Mouse (Mus musculus) gastrocnemius, postnatal 10 days (tissue): ENCODE data around the gene Lmx1b. TPM values are rescaled to one million over a fixed set of nuclear protein-coding genes. Genes with fewer than 3 reads are reported as not detected.

ENCODE experiments used
- DNase-seq: peaks from one replicate; pipeline ENCODE4 v3.0.0; 2021; ENCODE audit warnings: mixed read lengths
- total RNA-seq, 2 experiments: library from RNA; stranded (reverse); gene quantifications; 2 replicates each; pipeline ENCODE4 v1.2.3; 2021

Gene Lmx1b
- total RNA-seq, 2 experiments from 2014 or later, result 0.35 to 0.45 TPM

DNA sequence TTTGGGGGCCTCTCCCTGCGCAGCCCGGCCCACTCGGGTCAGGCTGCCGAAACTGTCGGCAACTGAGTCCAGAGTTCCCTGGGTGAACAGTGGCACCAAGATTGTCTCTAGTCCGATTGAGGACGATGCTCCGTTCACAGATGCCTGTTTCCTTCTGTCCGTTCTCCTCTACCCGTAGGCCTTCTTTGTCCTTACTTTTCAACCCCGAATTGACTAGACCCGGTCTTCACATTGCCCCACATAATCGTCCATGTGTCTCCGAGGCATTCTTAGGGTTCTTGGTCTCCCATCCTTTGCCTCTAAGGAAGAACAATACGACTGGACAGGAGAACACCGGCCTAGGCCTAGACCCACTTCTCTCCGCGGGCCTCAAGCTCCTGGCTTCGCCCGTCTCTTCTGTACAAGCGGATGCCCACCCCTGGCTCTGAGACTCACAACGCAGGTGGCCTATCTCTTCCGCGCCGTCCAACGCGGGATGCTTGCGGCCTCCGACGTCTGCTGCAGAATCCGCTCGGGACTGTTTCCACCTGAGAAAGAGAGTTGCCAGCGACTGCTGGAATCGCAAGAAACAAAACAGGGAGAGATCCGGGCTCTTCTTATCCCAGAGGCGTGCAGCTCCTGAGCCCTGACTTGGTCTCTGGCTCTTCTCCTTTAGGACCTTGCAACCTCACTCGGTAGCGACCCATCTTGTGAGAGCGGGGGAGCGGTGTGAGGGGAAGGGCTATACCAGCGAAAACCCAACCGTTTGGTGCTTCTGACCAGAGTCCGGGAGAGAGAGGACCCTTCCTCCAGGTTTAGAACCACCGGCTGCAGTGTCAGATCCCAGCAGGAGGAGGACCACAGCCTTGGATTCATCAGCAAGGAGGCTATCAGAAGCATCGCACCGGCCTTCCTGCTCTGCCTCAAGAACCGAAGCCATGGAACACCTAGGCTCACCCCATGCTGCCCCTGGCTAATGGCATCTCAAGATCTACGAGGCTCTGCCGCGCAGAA is 3.7 kb upstream of the Lmx1b start:
- DNase-seq, result no peak

DNA sequence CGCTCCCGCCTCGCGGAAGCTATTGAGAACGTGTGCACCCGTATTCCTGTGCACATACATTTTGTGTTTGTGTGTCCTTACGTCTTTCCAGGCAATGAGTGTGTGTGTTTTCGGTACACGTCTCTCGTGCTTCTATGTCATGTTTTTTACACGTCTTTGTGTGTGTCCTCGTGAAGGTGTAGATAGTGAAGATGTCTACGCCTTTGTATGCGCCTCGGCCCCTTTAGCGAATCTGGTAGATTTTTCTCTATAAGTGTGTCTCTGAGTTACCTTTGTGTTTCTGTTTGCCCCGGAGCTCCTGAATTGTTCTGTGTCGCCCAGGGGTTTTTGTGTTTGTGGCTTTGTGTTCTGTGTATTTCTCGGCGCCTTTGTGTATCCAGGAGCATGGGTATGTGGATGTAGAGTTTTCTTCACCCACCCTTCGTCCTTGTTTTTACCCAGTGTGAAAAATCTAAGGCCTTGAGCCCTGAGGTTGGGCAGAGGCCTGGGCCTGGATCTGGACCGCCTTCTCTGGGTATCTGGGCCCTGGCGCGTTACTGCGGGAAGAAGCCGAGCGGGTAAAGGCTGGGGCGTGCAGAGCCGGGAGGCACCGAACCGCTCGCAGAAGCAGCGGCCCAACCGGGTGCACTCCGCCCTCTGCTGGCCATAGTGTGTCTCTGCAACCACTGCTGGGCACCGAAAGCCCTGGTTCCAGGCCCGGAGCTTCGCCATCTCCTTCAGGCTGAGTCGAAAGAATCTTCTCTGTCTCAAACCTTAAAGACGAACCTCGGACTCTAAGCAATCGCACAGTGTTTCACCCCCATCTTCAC is 2.5 kb upstream of the Lmx1b start:
- peak; percentile 77 for DNase-seq

DNA sequence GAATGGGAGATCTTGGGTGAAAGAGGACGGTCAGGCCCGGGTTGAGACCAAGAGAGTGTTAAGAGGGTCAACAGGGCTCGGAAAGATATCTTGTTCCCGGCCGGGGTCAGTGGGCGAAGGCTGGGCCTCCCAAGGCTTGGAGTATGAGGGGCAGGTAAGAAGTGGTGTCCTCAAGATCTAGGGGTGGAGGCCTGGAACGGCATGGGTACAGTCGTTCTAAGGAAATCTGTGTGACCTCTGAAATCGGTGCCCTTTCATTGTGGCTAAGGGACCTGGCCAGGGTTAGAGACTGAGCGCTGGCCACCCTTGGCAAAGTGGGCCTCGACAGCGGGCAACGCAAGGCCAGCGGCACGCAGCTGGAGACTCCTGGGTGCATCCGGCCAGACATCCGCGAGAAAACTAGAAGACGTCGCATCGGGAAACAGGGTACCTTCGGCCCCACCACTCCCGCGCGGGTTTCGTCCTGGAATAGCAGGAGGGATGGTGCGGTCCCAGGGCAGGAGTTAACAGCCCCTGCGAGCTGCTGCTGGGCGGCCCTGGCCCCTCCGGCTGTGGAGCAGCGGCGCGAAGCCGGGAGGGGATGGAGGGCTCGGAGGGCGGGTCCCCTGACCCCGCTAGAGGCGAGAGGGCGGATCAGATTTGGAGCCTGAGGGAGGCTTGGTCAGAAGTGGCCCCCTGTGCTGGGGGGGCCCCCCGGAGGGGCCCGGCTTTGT is 1.7 kb upstream of the Lmx1b start:
- DNase-seq, result no peak

DNA sequence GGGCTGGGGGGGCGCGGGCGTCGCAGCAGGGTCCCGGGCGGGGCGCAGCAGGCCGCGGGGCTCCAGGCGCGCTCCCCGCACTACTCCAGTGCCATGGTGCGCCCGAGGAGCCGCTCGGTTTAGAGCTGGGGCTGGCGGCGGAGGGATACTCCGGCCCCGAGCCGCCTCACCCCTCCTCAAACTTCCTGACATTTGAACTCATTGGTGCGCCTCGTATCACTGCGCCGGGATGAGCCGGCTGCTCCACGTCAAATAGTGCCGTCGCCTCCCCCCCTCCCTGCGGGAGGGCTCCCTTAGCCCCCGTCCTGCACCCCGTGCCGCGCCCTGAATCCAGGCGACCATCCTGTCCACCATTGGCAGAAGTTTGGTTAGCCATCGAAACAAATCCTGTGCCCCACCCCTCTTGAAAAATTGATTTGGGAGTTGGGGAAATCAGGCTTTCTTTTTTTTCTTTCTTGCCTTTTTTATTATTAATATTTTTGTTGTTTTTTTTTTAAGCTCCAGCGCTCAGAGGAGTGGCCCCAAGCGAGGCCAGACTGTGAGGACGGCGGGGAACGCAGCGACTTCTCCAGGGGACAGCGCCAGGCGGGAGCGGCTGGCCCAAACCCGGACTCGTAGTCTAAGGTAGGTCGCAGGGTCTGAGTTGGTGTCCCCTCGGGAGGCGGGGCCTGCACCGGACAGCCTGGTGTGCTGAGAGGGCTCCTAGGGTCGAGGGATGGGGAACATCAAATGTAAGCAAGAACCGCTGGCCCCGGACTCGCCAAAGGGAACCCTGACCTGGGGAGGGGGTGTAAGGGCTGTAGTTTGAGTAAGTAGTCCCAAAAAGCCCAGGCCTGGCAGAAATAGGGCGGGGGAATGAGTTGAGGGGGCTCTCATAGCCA is 907 bp upstream of the Lmx1b start:
- peak; percentile 51 for DNase-seq

DNA sequence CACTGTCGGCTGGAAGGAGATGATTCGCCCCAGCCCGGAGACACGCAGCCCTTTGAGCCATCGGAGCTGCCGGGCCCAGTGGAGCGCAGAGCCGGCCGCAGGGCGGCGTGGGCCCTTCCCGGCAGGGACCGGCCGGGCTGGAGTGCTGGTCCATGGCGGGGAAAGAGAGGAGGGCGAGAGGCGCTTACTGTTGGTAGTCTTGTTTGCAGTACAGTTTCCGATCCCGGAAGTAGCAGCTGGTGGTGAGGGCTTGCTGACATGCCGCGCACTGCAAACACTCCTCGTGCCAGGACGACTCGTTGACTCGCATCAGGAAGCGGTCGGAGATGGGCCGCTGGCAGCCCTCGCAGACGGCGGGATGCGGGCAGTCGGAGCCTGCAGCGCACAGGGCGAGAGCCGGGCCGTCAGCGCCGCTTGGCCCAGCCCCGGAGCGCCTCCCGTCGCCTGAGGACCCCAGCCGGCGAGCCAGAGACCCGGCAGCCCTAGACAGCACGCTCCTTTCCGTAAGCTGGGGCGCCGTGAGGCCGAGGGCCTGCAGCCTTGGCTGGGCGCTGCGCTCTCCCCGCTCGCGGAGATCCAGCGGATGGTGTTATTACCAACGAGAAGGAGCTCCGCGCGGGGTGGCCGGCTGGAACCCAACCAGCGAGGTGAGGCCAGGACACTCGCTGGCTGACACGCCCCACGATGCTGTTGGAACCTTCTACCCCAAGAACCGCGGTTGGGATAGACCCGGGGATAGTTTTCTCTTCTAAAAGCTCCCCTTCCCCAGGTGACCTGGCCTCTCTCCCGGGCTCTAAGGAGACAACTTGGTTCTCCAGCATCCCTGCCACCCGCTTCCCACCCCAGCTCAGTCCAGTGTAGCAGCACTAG is 775 bp downstream of the Lmx1b start:
- peak; percentile 44 for DNase-seq

DNA sequence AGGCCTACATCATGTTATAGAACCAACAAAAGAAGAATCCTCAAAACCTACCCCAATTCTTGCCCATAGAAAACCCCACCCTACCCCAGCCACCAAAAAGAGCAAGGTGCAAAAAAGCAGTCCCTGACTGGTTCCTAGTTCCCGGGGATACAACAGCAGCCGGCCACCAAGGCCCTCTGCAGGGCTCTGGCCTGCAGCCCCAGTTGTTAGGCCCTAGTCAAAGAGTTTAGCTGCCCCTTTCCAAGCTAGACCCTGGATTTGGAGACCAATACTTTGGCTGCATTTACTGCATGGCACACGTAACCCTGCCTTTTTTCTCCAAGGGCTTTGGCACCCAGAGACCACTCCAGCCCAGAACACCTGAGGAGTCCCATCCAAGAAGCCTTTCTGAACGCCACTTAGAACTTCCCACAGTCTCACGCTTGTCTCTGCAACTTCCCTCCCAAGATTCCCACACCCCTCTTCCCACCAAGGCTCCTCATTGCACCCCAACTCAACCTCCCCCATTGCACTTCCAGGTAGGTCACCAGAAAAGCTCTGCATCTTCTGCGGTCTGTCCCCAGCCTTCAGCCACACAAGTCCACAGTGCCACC is 2.1 kb downstream of the Lmx1b start:
- no peak for DNase-seq

DNA sequence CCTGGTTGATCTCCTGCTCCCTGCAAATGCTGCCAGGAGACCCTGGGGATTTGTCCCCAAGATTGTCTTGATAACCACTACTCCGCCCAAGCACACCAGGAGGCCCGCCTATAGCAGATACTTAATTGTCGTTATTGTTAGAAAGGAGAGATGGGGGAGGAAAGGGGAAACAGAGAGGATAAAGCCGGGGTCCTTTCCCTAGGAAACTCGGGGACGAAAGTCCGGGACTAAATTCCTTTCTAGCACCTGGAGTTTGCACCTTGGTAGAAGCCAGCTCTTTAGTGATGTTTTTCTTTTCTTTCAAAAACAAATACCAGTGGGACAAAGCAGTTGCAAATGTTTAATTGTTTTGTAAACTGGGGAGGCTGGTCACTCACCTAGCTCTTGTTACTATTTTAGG is 3.0 kb downstream of the Lmx1b start:
- DNase-seq, result no peak

DNA sequence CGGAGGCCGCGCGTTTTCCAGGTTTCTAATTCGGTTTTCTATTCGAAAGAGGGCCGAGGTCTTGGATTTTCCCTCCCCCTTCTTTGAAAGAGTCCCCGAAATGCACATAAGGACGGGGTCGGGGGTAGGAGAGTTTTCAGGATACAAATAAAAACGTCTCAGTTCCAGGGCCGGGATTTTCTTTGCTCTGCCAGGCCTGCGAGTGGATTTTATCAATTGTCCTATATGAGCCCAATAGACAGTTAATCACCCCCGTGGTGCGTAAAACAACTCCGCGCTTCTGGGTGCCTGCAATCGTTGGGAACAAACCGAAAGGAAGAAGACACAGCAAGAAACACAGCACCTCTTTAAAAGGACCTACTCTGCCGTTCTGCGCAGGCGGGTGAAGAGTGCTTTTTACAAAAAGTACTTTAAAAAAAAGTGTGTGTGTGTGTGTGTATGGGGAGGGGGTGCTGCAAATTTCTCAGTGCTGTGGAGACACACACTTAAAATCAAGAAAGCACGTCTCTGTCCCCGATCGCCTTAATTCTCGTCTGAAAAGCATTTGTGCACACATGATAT is 3.6 kb downstream of the Lmx1b start:
- DNase-seq, result no peak

DNA sequence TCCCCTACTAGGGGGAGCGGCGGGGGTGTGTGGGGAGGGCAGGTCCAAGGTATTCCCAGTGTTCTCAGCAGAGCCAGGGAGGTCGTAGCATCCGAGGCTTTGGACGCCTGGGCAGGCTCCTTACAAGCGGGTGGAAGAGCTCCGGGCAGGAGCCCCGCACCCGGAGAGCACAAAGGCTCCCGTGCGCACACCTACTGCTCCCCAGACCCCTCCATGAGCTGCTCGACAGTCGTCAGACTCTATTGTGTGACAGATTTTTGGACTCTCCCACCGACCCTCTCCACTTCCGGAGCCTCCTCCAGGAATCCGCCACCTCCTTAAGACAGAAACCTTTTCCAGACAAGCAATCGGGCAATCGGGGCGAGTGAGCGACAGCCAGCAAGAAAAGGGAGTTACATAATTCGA is 4.2 kb downstream of the Lmx1b start:
- DNase-seq, result no peak

DNA sequence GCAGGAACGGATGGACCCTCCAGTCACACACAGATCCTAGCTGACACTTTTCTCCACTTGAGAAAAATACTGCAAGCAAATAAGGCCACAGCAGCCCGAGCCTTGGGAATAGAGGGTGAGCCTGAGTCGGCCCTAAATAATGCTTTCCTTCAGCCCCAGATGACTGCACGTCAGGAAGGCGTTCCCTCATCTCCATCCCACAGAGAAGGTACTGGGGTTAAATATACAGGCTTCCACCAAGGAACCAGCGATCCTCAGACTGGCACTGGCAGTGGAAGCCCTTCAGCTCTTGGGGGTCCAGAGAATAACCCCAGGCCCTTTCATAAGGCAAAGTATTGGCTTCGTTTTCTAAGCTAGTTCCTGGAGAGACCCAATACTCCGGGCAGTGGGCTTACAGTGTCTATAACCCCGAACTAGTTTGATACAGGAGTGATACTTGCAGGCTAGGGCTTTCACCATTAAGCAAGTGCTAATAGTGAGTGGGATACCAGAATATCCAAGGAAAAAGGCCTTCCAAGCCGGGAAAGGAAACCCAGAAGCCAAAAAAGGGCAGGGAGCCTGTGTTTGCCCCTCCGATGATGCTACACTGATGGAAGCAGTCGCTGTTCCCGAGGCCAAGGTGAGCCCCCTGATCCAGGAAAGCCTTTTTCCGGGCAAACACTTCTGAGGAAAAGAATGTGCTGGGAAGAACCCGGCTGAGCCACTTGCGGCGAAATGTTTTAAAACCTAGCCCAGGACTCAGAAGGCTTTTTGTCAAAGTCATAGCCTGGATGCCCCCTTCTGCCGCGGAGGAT is 4.8 kb downstream of the Lmx1b start:
- DNase-seq, result no peak

DNA sequence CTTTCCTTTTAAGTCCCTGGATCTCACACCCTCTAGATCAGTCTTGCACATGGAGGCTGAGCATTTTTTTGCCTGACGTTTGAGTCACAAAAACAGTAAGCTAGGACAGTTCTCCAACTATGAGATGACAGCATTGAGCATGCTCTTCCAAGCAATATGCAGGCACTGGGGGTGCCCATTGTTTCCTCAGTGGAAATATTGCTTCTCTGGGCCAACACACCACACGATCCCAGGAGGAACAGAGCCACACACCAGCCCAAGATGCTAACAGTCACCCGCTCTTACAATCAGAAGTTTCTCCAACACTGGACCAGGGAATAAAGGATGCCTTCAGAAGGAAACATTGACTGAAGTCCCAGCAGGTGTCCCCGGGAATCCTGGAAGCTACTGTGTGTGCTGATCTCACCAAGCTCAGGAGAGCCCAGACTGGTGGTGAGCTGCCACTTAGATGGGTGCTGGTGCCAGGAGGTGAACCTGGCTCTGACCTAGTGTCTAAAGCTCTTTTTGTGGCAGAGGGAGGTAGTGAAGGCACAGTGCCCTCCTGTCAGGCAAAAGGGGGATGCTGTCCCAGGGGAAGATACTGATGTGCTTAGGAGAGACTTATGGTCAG is 5.7 kb downstream of the Lmx1b start:
- DNase-seq, result no peak

DNA sequence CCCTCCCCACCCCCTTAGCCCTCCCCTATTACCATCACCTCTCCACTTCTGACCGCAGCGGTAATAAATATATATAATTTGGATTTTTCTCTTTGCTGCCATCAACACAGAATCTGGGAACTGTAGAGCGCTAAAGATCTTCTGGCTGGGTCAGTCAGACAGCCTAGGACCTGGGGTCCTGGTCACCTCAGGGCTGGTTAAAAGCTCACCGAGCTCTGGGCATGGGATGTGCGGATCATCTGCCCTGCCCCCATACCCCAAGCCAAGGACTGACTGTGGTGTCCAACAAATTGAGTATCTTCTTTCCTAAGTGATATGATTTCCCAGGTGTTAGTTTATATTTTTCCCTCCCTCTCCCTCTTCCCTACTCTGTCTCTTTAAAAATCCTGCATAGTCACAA is 6.4 kb downstream of the Lmx1b start:
- no peak for DNase-seq

DNA sequence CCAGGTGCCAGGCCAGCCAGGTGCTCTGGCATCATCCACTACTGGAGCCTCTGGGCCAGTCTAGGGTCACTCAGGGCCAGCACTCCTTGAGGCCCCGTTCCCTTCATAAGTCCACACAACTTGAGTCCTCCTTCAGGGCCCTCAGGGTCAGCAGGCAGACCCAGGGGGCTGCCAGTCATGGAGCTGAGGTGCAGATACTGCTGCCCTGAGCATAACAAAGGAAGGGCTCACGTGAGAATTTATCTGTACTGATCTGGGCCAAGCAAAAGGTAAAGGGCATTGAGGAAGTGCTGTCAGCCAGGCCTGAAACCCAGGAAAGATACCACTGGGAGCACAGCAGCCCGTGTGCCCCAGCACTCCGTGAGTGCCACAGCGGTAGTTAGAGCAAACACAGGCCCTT is 7.1 kb downstream of the Lmx1b start:
- no peak for DNase-seq

DNA sequence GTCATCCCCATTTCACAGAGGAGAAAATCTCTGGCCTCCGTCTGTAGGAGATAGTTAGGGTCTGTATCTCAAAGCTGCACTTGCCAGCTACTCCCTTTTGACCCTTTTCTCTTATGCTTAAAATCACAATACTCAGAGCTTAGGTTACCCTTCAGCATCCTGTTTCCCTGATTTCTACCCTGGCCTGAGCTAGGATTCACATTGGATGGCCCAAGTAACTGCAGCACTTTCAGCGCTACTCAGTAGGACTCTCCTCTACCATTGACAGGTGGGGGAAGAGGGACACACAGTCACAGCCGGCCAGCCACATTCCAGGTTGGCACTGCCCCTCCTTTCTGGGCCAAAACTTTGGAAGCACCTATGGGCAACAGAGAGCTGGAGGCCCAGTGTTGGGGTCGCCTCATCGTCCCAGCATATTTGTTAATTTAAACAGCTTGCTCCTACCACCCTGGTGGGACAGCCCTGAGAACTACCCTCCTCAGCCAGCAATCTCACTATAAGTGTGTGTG is 7.7 kb downstream of the Lmx1b start:
- DNase-seq, result no peak

DNA sequence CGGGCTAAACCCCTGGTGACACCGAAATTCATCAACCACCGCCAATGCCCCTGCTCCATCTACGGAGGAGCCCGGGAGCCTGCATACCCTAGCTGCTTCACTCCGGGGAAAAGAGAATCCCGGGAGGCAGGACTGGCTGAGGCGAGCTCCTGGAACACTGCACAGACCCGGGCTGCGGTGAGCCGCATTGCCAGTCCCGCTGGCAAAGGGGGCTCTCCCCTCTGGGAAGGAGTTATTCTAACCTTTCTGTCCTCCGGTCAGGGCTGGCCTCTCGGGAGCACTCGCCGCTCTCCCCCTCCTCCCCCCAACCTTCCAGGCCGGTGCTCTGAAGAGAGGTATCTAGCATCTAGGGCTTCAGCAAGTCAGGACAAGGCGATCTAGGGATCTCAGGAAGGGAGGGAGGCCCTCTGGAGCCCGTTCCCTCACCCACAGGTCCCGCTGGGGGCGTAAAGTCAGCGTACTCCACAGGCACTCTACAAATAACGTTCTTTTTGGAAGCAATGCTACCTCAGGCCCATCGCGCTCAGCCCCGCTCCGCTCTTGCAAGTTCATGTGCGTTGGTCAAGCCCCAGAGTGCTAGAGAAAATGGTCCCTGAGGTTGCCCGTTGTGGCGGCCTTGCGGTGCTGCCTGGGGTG is 8.5 kb downstream of the Lmx1b start:
- no peak for DNase-seq

DNA sequence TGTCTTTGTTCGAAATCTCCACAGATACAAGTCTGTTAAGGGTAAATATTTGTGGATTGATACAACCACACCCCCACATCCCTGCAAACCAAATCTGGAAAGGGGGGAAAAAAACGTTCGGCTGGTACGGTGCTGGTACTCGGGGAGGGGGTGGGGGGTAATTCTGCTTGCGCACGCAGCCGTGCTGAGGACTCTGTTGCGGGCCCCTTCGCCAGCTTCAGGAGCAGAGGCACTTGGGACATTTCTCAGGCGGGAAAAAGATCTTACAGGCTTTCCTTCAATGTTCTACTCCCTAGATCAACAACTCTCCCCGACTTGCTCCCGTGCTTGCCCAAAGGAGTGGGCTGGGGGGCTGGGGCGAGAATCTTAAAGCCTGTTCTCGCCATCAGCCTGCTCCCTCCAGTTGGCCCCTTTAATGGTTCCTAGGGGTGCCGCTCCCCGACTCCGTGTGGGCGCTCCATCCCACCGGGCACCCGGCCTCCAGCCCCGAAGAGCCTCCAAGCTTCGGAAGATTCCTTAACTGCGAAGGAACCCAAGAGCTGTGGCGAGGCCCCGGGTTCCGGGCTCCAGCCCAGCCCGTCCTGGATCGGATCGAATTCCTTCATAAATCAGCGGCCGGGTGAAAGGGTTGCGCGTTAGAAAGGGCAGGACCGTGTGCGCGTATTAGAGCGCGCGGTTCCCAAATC is 9.1 kb downstream of the Lmx1b start:
- DNase-seq, result no peak
